Mouse (Mus musculus) neural tube, postnatal 0 days (tissue): ENCODE results near the gene Grhl1. TPM values are rescaled to one million over a fixed set of nuclear protein-coding genes. Genes with fewer than 3 reads are reported as not detected.

Source experiments
- polyA plus RNA-seq: library from polyadenylated mRNA; unstranded; fragments of >200 nt; fragmentation: Nextera tagmentation; extraction: Ambion mirVana; gene quantifications from 2 replicates; pipeline ENCODE4 v1.2.1, GENCODE M21; 2015

Gene Grhl1
- polyA plus RNA-seq: 0.54 and 0.85 TPM in 2 replicates

DNA sequence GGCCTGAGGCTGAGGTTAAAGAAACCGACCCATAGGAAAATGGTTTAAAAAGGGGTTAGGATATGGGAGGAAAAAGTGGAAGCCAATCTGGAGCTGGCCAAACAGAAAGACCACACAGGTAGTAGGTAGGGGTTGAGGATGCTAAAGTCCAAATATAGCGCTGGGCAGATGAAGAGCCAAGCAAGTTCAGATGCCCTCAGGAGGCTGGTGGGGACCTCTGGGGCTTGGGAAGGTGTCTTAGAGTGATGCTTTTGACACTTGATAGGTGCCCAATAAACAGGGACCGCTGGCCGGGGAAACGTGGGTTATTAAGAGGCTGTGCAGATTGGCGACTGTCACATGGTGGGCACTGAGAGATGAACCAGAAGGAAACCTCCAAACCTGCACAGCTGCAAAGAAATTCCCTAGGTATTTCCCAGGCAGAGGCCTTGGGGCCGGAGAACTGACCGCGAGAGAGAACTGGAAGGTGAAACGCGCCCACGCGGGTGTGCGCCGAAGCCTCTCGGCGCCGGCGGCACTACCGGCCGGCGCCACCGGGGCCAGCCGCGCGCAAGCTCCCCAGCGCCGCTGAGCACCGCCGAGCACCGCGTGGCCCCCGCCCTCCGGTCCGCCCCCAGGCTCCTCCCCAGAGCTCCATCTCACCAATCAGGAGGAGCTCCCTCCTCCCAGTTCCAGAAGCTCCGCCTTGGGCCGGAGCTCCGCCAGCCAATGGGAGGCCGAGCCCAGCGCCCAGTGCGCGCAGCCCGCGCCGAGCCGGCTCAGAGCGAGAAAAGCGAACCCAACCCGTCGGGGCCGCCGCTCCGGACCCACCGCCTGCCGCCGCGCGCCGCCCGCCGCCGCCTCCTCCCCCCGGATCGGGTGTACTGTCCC lies at the start of gene Grhl1:
Grhl1 (plus strand) TSS at position 761 of the 870 bp plus-strand sequence.

DNA sequence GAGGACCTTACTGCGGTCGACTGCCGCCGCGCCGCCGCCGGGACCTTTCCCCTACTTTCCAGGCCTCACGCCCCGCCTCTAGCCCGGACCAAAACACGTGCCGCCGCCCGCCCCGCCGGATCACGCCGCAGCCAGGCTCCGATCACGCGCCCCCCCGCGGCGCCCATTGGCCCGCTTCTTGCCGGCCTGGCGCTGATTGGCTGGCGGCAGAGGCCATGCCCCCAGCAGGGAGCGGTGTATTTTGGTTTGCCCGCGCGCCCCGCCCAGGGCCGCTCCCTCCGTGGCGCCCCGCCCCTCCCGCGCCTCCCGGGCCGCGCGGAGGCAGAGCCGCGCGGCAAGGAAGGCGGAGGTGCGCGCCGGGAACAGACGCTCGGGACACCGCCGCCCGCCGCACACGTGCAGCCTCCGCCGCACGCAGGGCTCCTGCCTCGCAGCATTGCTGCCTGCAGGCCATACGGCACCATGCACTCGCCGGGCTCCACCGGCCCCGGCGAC lies 79.0 kb downstream of the Grhl1 start, which contains the start of gene Klf11:
Klf11 (plus strand) TSS at position 212 of the 495 bp plus-strand sequence.

Other genes with a start within 250 kb of the Grhl1 start
- 29.4 and 31.5 TPM in 2 replicates for gene Taf1b, start 73.9 kb upstream of the Grhl1 start, polyA plus RNA-seq
- 8.5 and 9.8 TPM in 2 replicates for gene Klf11, start 79.0 kb downstream of the Grhl1 start, polyA plus RNA-seq
- 1.9 and 3.4 TPM in 2 replicates for gene Cys1, start 109.5 kb downstream of the Grhl1 start, polyA plus RNA-seq
- gene Rrm2, start 136.0 kb downstream of the Grhl1 start, polyA plus RNA-seq: 24.8 and 26.8 TPM in 2 replicates